Mouse (Mus musculus) frontal cortex, postnatal 36 days (tissue): ENCODE results near the gene Cpd.
A peak's percentile ranks its signal among the peaks of the same experiment; 100 is the strongest.

Experiments
- DNase-seq, 2 experiments: peaks; one replicate each; pipeline ENCODE4 v3.0.0; 2022; ENCODE audit warnings: low spot score in 2 of 2

Cpd gene

GRCm38 (mm10) chr11:76789252-76789651 is 57.6 kb downstream of the Cpd start:
- peak; percentile 18 to 43 for DNase-seq

DNA sequence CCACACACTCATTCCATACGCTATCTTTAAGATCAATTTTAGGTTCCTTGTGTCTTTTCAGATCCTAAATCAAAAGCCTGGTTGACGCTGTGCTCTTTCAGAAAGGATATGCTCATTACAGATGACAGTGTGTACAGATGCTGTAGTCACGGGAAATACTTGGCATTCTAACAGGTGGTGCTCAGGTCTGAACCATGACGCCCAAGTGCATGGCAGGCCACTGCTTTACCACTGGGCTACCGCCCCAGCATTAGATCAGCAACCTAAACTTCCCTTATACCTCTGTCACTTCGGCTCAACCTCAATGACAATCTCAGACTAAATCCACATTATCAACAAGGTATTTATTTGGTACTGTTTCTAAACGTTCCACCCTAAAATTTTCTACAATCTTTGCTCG is 71.3 kb downstream of the Cpd start:
- DNase-seq = no peak

DNA sequence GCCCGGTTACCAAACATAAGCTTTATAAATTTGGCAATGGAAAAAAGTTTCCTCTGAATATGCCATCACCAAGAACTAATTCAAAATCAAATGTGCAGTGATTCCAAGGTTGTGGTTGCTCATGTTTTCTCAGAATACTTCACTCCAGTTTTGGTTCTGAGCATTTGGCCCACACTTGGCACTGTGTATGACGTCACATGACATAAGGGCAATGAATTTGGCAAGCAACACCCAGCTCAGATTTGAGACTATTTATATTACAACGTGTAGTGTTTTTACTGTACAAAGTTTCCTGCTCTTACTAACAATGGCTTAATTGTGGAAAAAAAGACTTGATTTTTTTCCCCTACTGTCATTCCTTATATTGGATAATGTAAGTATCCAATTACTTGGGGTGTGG is 73.0 kb downstream of the Cpd start:
- no peak for DNase-seq

- no peak for DNase-seq
These were observed 76.3 kb downstream of the Cpd start for GRCm38 (mm10) chr11:76770566-76770965.

- no peak for DNase-seq
These were observed 83.1 kb downstream of the Cpd start for GRCm38 (mm10) chr11:76763741-76764122.

- DNase-seq = peak; percentile 91 to 94
These were observed 83.6 kb downstream of the Cpd start, which contains the start of gene Gosr1 for GRCm38 (mm10) chr11:76763053-76763740. Gosr1 (minus strand) TSS chr11:76763579.

GRCm38 (mm10) chr11:76752276-76752675 is 94.5 kb downstream of the Cpd start:
- DNase-seq = no peak

DNA sequence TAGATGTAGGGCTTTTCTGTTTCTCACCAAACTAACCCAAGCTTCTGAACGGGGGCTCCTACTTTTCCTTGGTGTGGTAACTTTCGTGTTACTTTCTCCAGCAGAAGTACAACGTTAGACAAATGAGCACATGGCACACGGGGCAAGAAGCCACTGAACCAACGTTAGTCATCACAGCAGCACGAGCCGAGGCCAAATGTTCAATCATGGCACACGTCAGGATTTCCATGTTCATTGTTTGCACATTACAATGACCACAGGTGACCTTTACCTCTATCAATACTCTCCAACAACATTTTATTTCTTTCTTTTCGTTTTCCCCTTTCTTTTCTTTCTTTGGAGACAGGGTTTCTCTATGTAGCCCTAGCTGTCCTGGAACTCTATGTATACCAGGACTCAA is 98.0 kb downstream of the Cpd start:
- DNase-seq = no peak

GRCm38 (mm10) chr11:76745921-76746320 is 100.9 kb downstream of the Cpd start:
- no peak for DNase-seq

GRCm38 (mm10) chr11:76744550-76744949 is 102.3 kb downstream of the Cpd start:
- DNase-seq = peak; percentile 17 to 67

GRCm38 (mm10) chr11:76742511-76742910 is 104.3 kb downstream of the Cpd start:
- DNase-seq = no peak

- DNase-seq = no peak
These were observed 107.7 kb downstream of the Cpd start for GRCm38 (mm10) chr11:76739125-76739524.

DNA sequence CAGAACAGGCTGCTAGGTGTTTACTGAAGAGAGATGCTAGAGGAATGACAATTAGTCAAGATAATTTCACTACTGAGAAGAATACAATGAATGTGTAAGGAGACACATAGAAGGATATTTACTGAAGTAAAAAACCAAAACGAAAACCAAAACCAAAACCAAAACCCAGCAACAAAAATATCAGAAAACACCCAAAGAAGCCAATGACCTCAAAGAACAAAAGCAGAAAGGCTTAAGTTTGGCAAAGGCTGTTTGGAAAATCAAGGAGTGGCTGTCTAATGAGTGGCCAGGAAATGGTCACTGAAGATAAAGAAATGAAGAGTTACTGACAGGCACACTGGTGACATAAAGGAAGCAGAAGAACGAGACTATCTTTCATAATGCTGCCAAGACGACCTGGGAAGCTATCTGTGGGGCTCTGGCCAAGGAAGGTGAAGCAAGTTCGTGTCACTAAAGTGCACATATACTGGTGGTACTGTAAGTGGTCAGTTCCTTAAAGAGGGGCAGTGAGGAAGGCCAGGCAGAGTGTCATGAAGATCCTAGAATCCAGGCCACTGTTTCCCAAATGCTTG is 111.0 kb downstream of the Cpd start:
- DNase-seq = no peak

- no peak for DNase-seq
These were observed 112.3 kb downstream of the Cpd start for GRCm38 (mm10) chr11:76734560-76734959.

GRCm38 (mm10) chr11:76730650-76731049 is 116.2 kb downstream of the Cpd start:
- DNase-seq = no peak
